Mouse (Mus musculus) MEL (cell line): ENCODE results near the gene Tcf15.

Source experiments
- CTCF ChIP-seq, 3 experiments: IDR thresholded peaks in 2 of 3; conservative IDR thresholded peaks in 1 of 3; 2 replicates each; pipeline ENCODE4 v1.5.1; 2011 to 2012; ENCODE audit warnings: low read length in 3 of 3, low read depth in 2 of 3, mild to moderate bottlenecking in 2 of 3, improper control_type of control experiment in 1 of 3, inconsistent platforms in 1 of 3, mixed read lengths in 1 of 3, moderate library complexity in 1 of 3; ENCODE audit not compliant: control insufficient read depth in 1 of 3, insufficient read depth in 1 of 3, poor library complexity in 1 of 3, severe bottlenecking in 1 of 3
- HCFC1 ChIP-seq: IDR thresholded peaks from 2 replicates; pipeline ENCODE4 v1.6.1; 2012; ENCODE audit warnings: low read depth, mild to moderate bottlenecking, inconsistent platforms, low read length, improper control_type of control experiment, moderate library complexity
- MAZ ChIP-seq: IDR thresholded peaks from 2 replicates; pipeline ENCODE4 v1.6.1; 2012; ENCODE audit warnings: low read depth, mild to moderate bottlenecking, inconsistent platforms, low read length, improper control_type of control experiment
- POLR2A ChIP-seq, 2 experiments: IDR thresholded peaks; 2 replicates each; pipeline ENCODE4 v1.6.1; 2011 to 2012; ENCODE audit warnings: low read length in 2 of 2, mild to moderate bottlenecking in 2 of 2, control low read depth in 1 of 2, improper control_type of control experiment in 1 of 2, low read depth in 1 of 2, moderate library complexity in 1 of 2; ENCODE audit not compliant: control insufficient read depth in 1 of 2, insufficient read depth in 1 of 2, poor library complexity in 1 of 2
- RCOR1 ChIP-seq: IDR thresholded peaks from 2 replicates; pipeline ENCODE4 v1.6.1; 2012; ENCODE audit warnings: low read depth, mild to moderate bottlenecking, inconsistent platforms, low read length, improper control_type of control experiment
- USF1 ChIP-seq: IDR thresholded peaks from 2 replicates; pipeline ENCODE4 v1.6.1; 2014; ENCODE audit warnings: low read depth, mild to moderate bottlenecking, inconsistent platforms, low read length, improper control_type of control experiment, moderate library complexity

GRCm38 (mm10) chr2:152142571-152142970 is 790 bp upstream of the Tcf15 start:
- TF ChIP-seq USF1 (no peak), HCFC1 (no peak), CTCF (IDR thresholded peaks at IDR 0.05 in 2 of 3, conservative IDR thresholded peaks at IDR 0.05 in 1 of 3; ENCODE audit: control insufficient read depth in 1 of 3, insufficient read depth in 1 of 3, low read depth in 2 of 3, low read length in 3 of 3, poor library complexity in 1 of 3, severe bottlenecking in 1 of 3) (no peak), POLR2A (IDR thresholded peaks at IDR 0.05; ENCODE audit: control insufficient read depth in 1 of 2, insufficient read depth in 1 of 2, low read depth in 1 of 2, low read length in 2 of 2, poor library complexity in 1 of 2) (no peak), RCOR1 (no peak), MAZ (no peak)
